Mouse (Mus musculus) E14TG2a.4 (cell line): ENCODE measurements around the gene Ercc1.

ENCODE experiments used
- CTCF ChIP-seq: conservative IDR thresholded peaks from 2 replicates; pipeline ENCODE4 v1.5.1; 2014; ENCODE audit warnings: low read length
- NANOG ChIP-seq: IDR thresholded peaks from 2 replicates; pipeline ENCODE4 v1.6.1; 2014; ENCODE audit warnings: borderline replicate concordance, low read length, mixed read lengths

- no peak for TF ChIP-seq CTCF
- no peak for TF ChIP-seq NANOG
Observed at GRCm38 (mm10) chr7:19319906-19320305, 24.7 kb upstream of the Ercc1 start.
